Mouse (Mus musculus) CH12.LX (cell line): ENCODE measurements at regions not wholly inside any gene's neighbourhood (a gene's known extent, or its start where the extent isn't known, plus 50 kb on each side); places are given as distances from the start of the nearest gene placed in this dataset.

Source experiments
- DNase-seq: peaks from one replicate; pipeline ENCODE4 v3.0.0-alpha.2; 2013; ENCODE audit errors: extremely low read depth
- H3K27ac ChIP-seq: 2 replicates; pipeline ENCODE4 v1.5.1; 2012; ENCODE audit warnings: low read depth, mild to moderate bottlenecking, control low read depth, moderate library complexity; ENCODE audit not compliant: insufficient read depth
- H3K27me3 ChIP-seq: replicated peaks from 2 replicates; pipeline ENCODE3; 2012; ENCODE audit warnings: inconsistent platforms
- H3K36me3 ChIP-seq, 2 experiments: replicated peaks in 1 of 2; 2 replicates each; pipeline versions ENCODE3 to v1.6.1; 2012; ENCODE audit warnings: inconsistent platforms in 1 of 2, low read length in 1 of 2, mild to moderate bottlenecking in 1 of 2, mixed read lengths in 1 of 2, moderate library complexity in 1 of 2; ENCODE audit not compliant: control insufficient read depth in 1 of 2, insufficient read depth in 1 of 2
- H3K4me1 ChIP-seq, 2 experiments: 2 replicates each; pipeline ENCODE4 v1.6.1; 2012; ENCODE audit warnings: inconsistent platforms in 1 of 2, moderate library complexity in 1 of 2; ENCODE audit not compliant: insufficient read depth in 2 of 2, control insufficient read depth in 1 of 2
- H3K4me2 ChIP-seq: 2 replicates; pipeline ENCODE4 v1.6.1; 2012; ENCODE audit warnings: low read depth, mild to moderate bottlenecking, control low read depth; ENCODE audit not compliant: poor library complexity, insufficient read depth, severe bottlenecking
- H3K4me3 ChIP-seq, 3 experiments: fragments of 150-350 bp in 1 of 3; sonication (generic) in 1 of 3; replicated peaks in 1 of 3; 2 replicates each; pipeline versions ENCODE3 to v1.5.1; 2011 to 2012; ENCODE audit warnings: low read depth in 2 of 3, low read length in 2 of 3, mild to moderate bottlenecking in 2 of 3, moderate library complexity in 2 of 3, control low read depth in 1 of 3, improper control_type of control experiment in 1 of 3, inconsistent platforms in 1 of 3, mixed read lengths in 1 of 3; ENCODE audit not compliant: poor library complexity in 1 of 3
- H3K79me2 ChIP-seq: replicated peaks from 2 replicates; pipeline ENCODE4 v1.6.1; 2012; ENCODE audit warnings: mild to moderate bottlenecking, moderate library complexity; ENCODE audit not compliant: control insufficient read depth, poor library complexity, insufficient read depth, severe bottlenecking; ENCODE audit errors: extremely low read depth
- H3K9ac ChIP-seq: 2 replicates; pipeline ENCODE4 v1.6.1; 2012; ENCODE audit warnings: low read depth, mild to moderate bottlenecking, control low read depth, moderate library complexity; ENCODE audit not compliant: insufficient read depth
- H3K9me3 ChIP-seq: replicated peaks from 2 replicates; pipeline ENCODE3; 2012; ENCODE audit warnings: low read length, inconsistent platforms, mixed read lengths
- BHLHE40 ChIP-seq: IDR thresholded peaks from 2 replicates; pipeline ENCODE4 v1.6.1; 2011; ENCODE audit warnings: mild to moderate bottlenecking, low read depth, low read length, improper control_type of control experiment
- CHD1 ChIP-seq: IDR thresholded peaks from 2 replicates; pipeline ENCODE4 v1.6.1; 2012; ENCODE audit warnings: low read depth, low read length, improper control_type of control experiment, inconsistent platforms
- CHD2 ChIP-seq: IDR thresholded peaks from 2 replicates; pipeline ENCODE4 v1.6.1; 2011; ENCODE audit warnings: low read length, improper control_type of control experiment
- E2F4 ChIP-seq: IDR thresholded peaks from 2 replicates; pipeline ENCODE4 v1.6.1; 2011; ENCODE audit warnings: low read depth, low read length, improper control_type of control experiment; ENCODE audit not compliant: insufficient replicate concordance
- ELF1 ChIP-seq: IDR thresholded peaks from 2 replicates; pipeline ENCODE4 v1.6.1; 2014; ENCODE audit warnings: low read depth, mild to moderate bottlenecking, inconsistent platforms, low read length, improper control_type of control experiment
- EP300 ChIP-seq: IDR thresholded peaks from 2 replicates; pipeline ENCODE4 v1.6.1; 2011; ENCODE audit warnings: low read length, improper control_type of control experiment
- ETS1 ChIP-seq: conservative IDR thresholded peaks from 2 replicates; pipeline ENCODE4 v1.6.1; 2012; ENCODE audit warnings: low read depth, mild to moderate bottlenecking, inconsistent platforms, low read length, improper control_type of control experiment, moderate library complexity
- GABPA ChIP-seq: IDR thresholded peaks from 2 replicates; pipeline ENCODE4 v1.6.1; 2012; ENCODE audit warnings: low read depth, low read length, improper control_type of control experiment, inconsistent platforms; ENCODE audit not compliant: insufficient replicate concordance
- HCFC1 ChIP-seq: IDR thresholded peaks from 2 replicates; pipeline ENCODE4 v1.6.1; 2012; ENCODE audit warnings: low read depth, mild to moderate bottlenecking, inconsistent platforms, low read length, improper control_type of control experiment
- JUN ChIP-seq: IDR thresholded peaks from 2 replicates; pipeline ENCODE4 v1.6.1; 2011; ENCODE audit warnings: low read depth, mild to moderate bottlenecking, low read length, improper control_type of control experiment, moderate library complexity; ENCODE audit not compliant: insufficient read depth
- JUND ChIP-seq: conservative IDR thresholded peaks from 2 replicates; pipeline ENCODE4 v1.6.1; 2011; ENCODE audit warnings: low read depth, low read length, improper control_type of control experiment
- KAT2A ChIP-seq: IDR thresholded peaks from 2 replicates; pipeline ENCODE4 v1.6.1; 2012; ENCODE audit warnings: low read length, improper control_type of control experiment, inconsistent platforms; ENCODE audit not compliant: insufficient replicate concordance
- MAFK ChIP-seq: IDR thresholded peaks from 2 replicates; pipeline ENCODE4 v1.6.1; 2011; ENCODE audit warnings: low read length, improper control_type of control experiment; ENCODE audit not compliant: insufficient replicate concordance
- MEF2A ChIP-seq: IDR thresholded peaks from 2 replicates; pipeline ENCODE4 v1.6.1; 2014; ENCODE audit warnings: low read depth, mild to moderate bottlenecking, inconsistent platforms, low read length, improper control_type of control experiment, borderline replicate concordance
- NELFE ChIP-seq: IDR thresholded peaks from 2 replicates; pipeline ENCODE4 v1.6.1; 2011; ENCODE audit warnings: low read depth, low read length, improper control_type of control experiment
- POLR2A ChIP-seq: IDR thresholded peaks from 2 replicates; pipeline ENCODE4 v1.6.1; 2011; ENCODE audit warnings: low read depth, mild to moderate bottlenecking, improper control_type of control experiment, low read length
- SMC3 ChIP-seq: IDR thresholded peaks from 2 replicates; pipeline ENCODE4 v1.6.1; 2011; ENCODE audit warnings: low read depth, low read length, improper control_type of control experiment
- TBP ChIP-seq: conservative IDR thresholded peaks from 2 replicates; pipeline ENCODE4 v1.6.1; 2011; ENCODE audit warnings: low read depth, low read length, improper control_type of control experiment
- USF2 ChIP-seq: conservative IDR thresholded peaks from 2 replicates; pipeline ENCODE4 v1.6.1; 2011; ENCODE audit warnings: low read depth, low read length, improper control_type of control experiment
- ZMIZ1 ChIP-seq: IDR thresholded peaks from 2 replicates; pipeline ENCODE4 v1.6.1; 2012; ENCODE audit warnings: low read depth, mild to moderate bottlenecking, inconsistent platforms, low read length, improper control_type of control experiment
- dilution Hi-C: fragments of 300-500 bp; cut with MboI; formaldehyde crosslinking; loops from 2 replicates; pipeline ENCODE4 v1.14.3; 2020; ENCODE audit warnings: low sequenced_read_pairs; ENCODE audit not compliant: extremely low pct_unique_long_range_greater_than_20kb, extremely low pct_ligation_motif_present
- in situ Hi-C: fragments of 300-500 bp; cut with MboI; formaldehyde crosslinking; loops from 3 replicates; pipeline ENCODE4 v1.14.3; 2019; ENCODE audit warnings: low sequenced_read_pairs, low pct_ligation_motif_present, low pct_unique_long_range_greater_than_20kb, mixed read lengths

DNA sequence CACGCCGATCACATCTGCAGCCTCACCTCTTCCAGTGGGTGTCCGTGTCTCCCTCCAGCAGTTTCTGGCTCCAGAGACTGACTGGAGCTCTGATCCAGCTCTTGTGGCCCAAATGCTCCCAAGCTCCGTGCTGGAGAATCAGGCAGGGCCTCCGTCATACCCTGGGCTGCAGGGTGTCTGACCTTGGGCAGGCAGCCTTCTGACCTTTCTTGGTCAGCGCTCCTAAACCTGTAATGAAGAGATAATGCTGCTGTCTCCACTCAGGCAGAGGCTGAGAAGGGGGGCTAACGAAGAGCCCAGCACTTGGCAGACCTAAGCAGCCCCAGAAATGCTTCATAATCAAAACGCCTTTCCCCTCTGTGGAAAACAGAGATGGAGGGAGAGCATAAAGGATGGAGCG, 89.9 kb upstream of the Mef2a start:
- DNase-seq, result no peak
- H3K36me3 ChIP-seq, result no peaks in the 10 kb centered on the region
- no peaks in the 10 kb centered on the region for H3K27me3 ChIP-seq
- no peak overlapping the region for H3K4me3 ChIP-seq
- H3K4me2 ChIP-seq, result no peak overlapping the region
- no peak overlapping the region for H3K9ac ChIP-seq
- no peak overlapping the region for H3K27ac ChIP-seq
- in situ Hi-C loops (no loop called here), dilution Hi-C loops (no loop called here)
- H3K4me1 ChIP-seq, result peaks cover 15 to 55% of the 10 kb centered on the region in 2 experiments
- H3K9me3 ChIP-seq, result no peaks in the 10 kb centered on the region
- TF ChIP-seq JUND, result no peak
- no peak for TF ChIP-seq NELFE
- no peak for TF ChIP-seq HCFC1
- no peak for TF ChIP-seq BHLHE40
- no peak for TF ChIP-seq ELF1
- no peak for TF ChIP-seq POLR2A
- TF ChIP-seq ZMIZ1, result no peak
- no peak for TF ChIP-seq JUN
- no peak for TF ChIP-seq TBP
- no peak for TF ChIP-seq CHD1
- TF ChIP-seq CHD2, result no peak
- TF ChIP-seq USF2, result no peak
- no peak for TF ChIP-seq GABPA
- no peak for TF ChIP-seq E2F4
- TF ChIP-seq MAFK, result no peak
- no peak for TF ChIP-seq EP300
- TF ChIP-seq MEF2A, result no peak
- no peak for TF ChIP-seq KAT2A
- H3K79me2 ChIP-seq, result no peaks in the 10 kb centered on the region

DNA sequence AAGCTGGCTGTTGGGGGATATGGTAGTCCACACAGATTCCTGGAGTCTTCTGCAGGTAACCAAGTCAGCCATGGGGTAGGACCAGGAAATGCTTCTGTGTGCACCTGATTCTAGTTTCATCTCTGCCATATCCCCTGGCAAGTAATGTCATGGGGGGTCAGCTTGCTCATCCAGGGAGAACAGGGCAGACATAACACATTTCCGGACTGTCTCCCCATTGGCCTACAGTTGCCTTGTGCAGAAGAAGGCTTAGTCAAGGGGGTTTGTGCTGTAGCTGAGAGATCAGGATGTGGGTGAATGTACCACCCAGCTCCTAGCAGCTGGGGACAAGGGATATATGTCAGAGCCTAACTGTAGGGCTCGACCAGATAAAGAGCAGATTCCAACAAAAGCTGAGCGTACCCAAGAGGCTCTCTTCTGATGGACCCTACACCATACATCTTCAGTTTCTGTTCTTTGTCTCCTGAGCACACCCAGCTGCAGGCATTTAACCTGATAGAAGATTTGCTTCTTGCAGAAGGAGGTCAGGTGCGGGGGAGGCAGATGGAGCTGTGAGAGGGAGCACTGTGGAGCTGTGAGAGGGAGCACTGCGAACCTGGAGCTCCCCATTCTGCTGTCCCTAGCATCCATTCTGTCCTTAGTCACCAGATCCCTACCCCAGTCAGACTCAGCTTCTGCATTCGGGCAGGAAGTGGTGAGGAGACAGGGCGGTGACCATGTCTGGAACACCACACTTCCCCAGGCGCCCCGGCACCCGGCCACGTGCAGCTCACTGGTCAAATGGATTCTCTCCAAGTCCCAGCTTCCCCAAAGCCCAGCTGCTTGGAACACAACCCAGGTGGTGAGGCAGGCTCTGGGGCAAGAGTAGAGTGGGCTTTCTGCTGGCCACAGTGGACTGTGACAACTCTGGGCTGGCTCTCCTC, 88.9 kb upstream of the Mef2a start:
- dilution Hi-C loops, result no loop called here
- no peaks in the 10 kb centered on the region for H3K79me2 ChIP-seq
- H3K27ac ChIP-seq, result no peak overlapping the region
- no peaks in the 10 kb centered on the region for H3K36me3 ChIP-seq
- TF ChIP-seq BHLHE40 (0 out of 2 replicates have a peak, but pooled peaks have one; percentile 26), SMC3 (no peak), ETS1 (no peak)
- no peaks in the 10 kb centered on the region for H3K9me3 ChIP-seq
- peaks cover 15 to 55% of the 10 kb centered on the region in 2 experiments for H3K4me1 ChIP-seq
- H3K27me3 ChIP-seq, result no peaks in the 10 kb centered on the region
- no peak for DNase-seq
- no peak overlapping the region for H3K4me3 ChIP-seq
- no peak overlapping the region for H3K9ac ChIP-seq
- in situ Hi-C loops, result no loop called here
- H3K4me2 ChIP-seq, result no peak overlapping the region
